ENCODE assay signal across 8 mouse cellular contexts in genomic region chr6:66534366-66534941, GRCm38 (mm10). TPM values are rescaled to one million over a fixed set of nuclear protein-coding genes. Genes with fewer than 3 reads are reported as not detected.
DNase-seq lines count a peak whose midpoint lies in the region; ATAC-seq and TF ChIP-seq lines count a peak whose summit lies in the region.

No protein-coding gene starts in this region.

- no peak for TF ChIP-seq CTCF in kidney, postnatal 0 days (IDR thresholded peaks at IDR 0.05; ENCODE audit: low read depth)
- peak; percentile 28 for TF ChIP-seq CTCF in Patski (IDR thresholded peaks at IDR 0.05)

- H3K27me3 ChIP-seq in kidney, postnatal 0 days (ENCODE audit: insufficient read depth, low read length) = no peaks in the 10 kb centered on the region
- H3K27me3 ChIP-seq in Patski = peaks cover 8% of the 10 kb centered on the region
- H3K27me3 ChIP-seq in forebrain, embryonic 15.5 days = no peaks in the 10 kb centered on the region
- no peaks in the 10 kb centered on the region for H3K27me3 ChIP-seq in liver, embryonic 13.5 days

- in situ Hi-C loops in Patski (cut with MboI; ENCODE audit: low pct_unique_long_range_greater_than_20kb) = loop anchor here (10.0 kb wide), 3 partner anchors 410 to 1410 kb away; no protein-coding TSS in a partner anchor

- no peaks in the 10 kb centered on the region for H3K9me3 ChIP-seq in kidney, postnatal 0 days (replicated peaks; ENCODE audit: low read length)
- no peaks in the 10 kb centered on the region for H3K9me3 ChIP-seq in forebrain, embryonic 15.5 days
- H3K9me3 ChIP-seq in liver, embryonic 13.5 days (replicated peaks) = no peaks in the 10 kb centered on the region

- WGBS in kidney, postnatal 0 days = 76% methylated on average over 5 of the region's 5 CpGs
- WGBS in forebrain, embryonic 15.5 days = 79% methylated on average over 5 of the region's 5 CpGs
- whole genome bisulfite sequencing in liver, embryonic 13.5 days (ENCODE audit: insufficient replicate concordance) = 56% methylated on average over 5 of the region's 5 CpGs

- peak overlapping the region; percentile 74; the same call in 1 of the 2 replicates for H3K27ac ChIP-seq in kidney, postnatal 0 days
- H3K27ac ChIP-seq in forebrain, embryonic 15.5 days (replicated peaks) = peak overlapping the region; percentile 87
- H3K27ac ChIP-seq in liver, embryonic 13.5 days = peak overlapping the region; percentile 92

- POLR2A ChIA-PET in Patski (lab: Charles Lee) = no interaction called here

- H3K4me3 ChIP-seq in kidney, postnatal 0 days (replicated peaks; ENCODE audit: low read depth, low read length) = peak overlapping the region; percentile 80; the same call in 1 of the 2 replicates
- H3K4me3 ChIP-seq in forebrain, embryonic 15.5 days = peak overlapping the region; percentile 67
- peak overlapping the region; percentile 78 for H3K4me3 ChIP-seq in liver, embryonic 13.5 days (replicated peaks)

- no peak for DNase-seq in kidney, postnatal 0 days (ENCODE audit: low spot score)
- DNase-seq in kidney, postnatal 10 days = no peak
- no peak for DNase-seq in Patski (ENCODE audit: low read depth, low spot score)
- DNase-seq in liver, embryonic 13.5 days = no peak
- DNase-seq in ovary, adult 18-20 months (ENCODE audit: low spot score) = no peak
- no peak for DNase-seq in urinary bladder, postnatal 36 days (ENCODE audit: low spot score in 2 of 2)
- DNase-seq in spleen, postnatal 4 days (ENCODE audit: low spot score in 2 of 2) = no peak

- H3K36me3 ChIP-seq in kidney, postnatal 0 days (ENCODE audit: insufficient read depth, low read length) = no peaks in the 10 kb centered on the region
- H3K36me3 ChIP-seq in forebrain, embryonic 15.5 days = 0 out of 2 replicates have a peak, but pooled peaks cover under 1% of the 10 kb centered on the region
- H3K36me3 ChIP-seq in liver, embryonic 13.5 days = peaks cover 22% of the 10 kb centered on the region

- H3K4me1 ChIP-seq in kidney, postnatal 0 days (replicated peaks; ENCODE audit: insufficient read depth, low read length) = no peaks in the 10 kb centered on the region
- H3K4me1 ChIP-seq in forebrain, embryonic 15.5 days = peaks cover 18% of the 10 kb centered on the region
- peaks cover 26% of the 10 kb centered on the region for H3K4me1 ChIP-seq in liver, embryonic 13.5 days (replicated peaks)

- peak overlapping the region; percentile 58 for H3K4me2 ChIP-seq in kidney, postnatal 0 days (ENCODE audit: low read length)
- peak overlapping the region; percentile 80 for H3K4me2 ChIP-seq in forebrain, embryonic 15.5 days (replicated peaks)
- peak overlapping the region; percentile 86 for H3K4me2 ChIP-seq in liver, embryonic 13.5 days

- ATAC-seq in kidney, postnatal 0 days (replicated peaks; ENCODE audit: low FRiP score, low read depth) = no peak
- no peak for ATAC-seq in Patski
- ATAC-seq in forebrain, embryonic 15.5 days (replicated peaks) = no peak
- no peak for ATAC-seq in liver, embryonic 13.5 days (ENCODE audit: low read depth)

- H3K9ac ChIP-seq in kidney, postnatal 0 days (ENCODE audit: low read depth, low read length) = no peak overlapping the region; the same call in 1 of the 2 replicates
- peak overlapping the region; percentile 61 for H3K9ac ChIP-seq in forebrain, embryonic 15.5 days (replicated peaks)
- peak overlapping the region; percentile 70 for H3K9ac ChIP-seq in liver, embryonic 13.5 days

- CTCF ChIA-PET in Patski (lab: Charles Lee) = interaction anchor here (1.5 kb wide), 1 partner anchor 625 kb away, joined by 4 read pairs; no protein-coding TSS in a partner anchor

RNA-seq across cellular contexts. Expression of gene Mad2l1, which starts 0.7 kb away (rescaled TPM):
- 68.9 and 69.7 TPM in 2 replicates for polyA plus RNA-seq in kidney, postnatal 0 days (2015; fragmentation: Nextera tagmentation; extraction: Ambion mirVana)
- 52.6 TPM for polyA plus RNA-seq in Patski (2021)
- polyA plus RNA-seq in forebrain, embryonic 15.5 days (2015; fragmentation: Nextera tagmentation; extraction: Ambion mirVana) = 44.3 and 47.7 TPM in 2 replicates
- polyA plus RNA-seq in liver, embryonic 13.5 days (2015; fragmentation: Nextera tagmentation; extraction: Ambion mirVana) = 92.1 and 108 TPM in 2 replicates

RNA-seq across cellular contexts. Expression of gene Vmn1r32, which starts 25.4 kb away (rescaled TPM):
- not detected in 2 replicates for polyA plus RNA-seq in kidney, postnatal 0 days (2015; fragmentation: Nextera tagmentation; extraction: Ambion mirVana)
- polyA plus RNA-seq in Patski (2021) = 0.03 TPM
- 0.09 and 0.11 TPM in 2 replicates for polyA plus RNA-seq in forebrain, embryonic 15.5 days (2015; fragmentation: Nextera tagmentation; extraction: Ambion mirVana)
- 0.05 and 0.06 TPM in 2 replicates for polyA plus RNA-seq in liver, embryonic 13.5 days (2015; fragmentation: Nextera tagmentation; extraction: Ambion mirVana)
